In the genomic region with DNA sequence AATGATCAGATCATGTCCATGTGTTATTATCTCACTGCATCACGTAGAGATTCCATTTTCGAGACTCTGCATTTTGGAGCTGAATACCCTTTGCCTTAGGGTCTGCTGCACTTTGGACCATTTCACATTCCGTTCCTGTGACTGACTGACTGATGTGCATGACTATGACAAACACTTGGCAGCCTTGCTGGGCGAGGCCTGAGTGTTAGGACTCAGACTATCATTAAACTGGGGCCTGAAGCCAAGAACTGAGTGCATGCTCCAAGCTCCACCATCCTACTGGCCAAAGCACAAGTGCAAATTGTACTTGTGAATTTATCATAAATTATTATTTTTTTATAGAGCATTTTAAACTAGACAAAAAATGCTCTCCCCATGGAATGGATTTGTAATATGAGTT, we compare ENCODE assay signal across 16 mouse cellular contexts.
DNase-seq lines count a peak whose midpoint lies in the region; ATAC-seq and TF ChIP-seq lines count a peak whose summit lies in the region.
"Had no signal": no experiment of that assay in that cellular context is flagged by ENCODE, and none has a peak within 500 bp of the region (broad histone marks: within the 10 kb centered on the region; RNA-seq: fewer than 3 reads in every experiment).

No protein-coding gene starts in this region.

- TF ChIP-seq CTCF in kidney, adult 2 months (conservative IDR thresholded peaks at IDR 0.05; ENCODE audit: insufficient read depth, insufficient read length, low read depth, low read length) = no peak

- no peak overlapping the region for H3K27ac ChIP-seq in kidney, adult 2 months (ENCODE audit: insufficient read depth, low read depth, low read length)
- no peak overlapping the region for H3K27ac ChIP-seq in kidney, embryonic 15.5 days
- H3K27ac ChIP-seq: forebrain, embryonic 13.5 days; limb, embryonic 10.5 days; liver, embryonic 14.5 days; macrophage; midbrain, embryonic 12.5 days had no signal

- no peak for ATAC-seq in kidney, embryonic 15.5 days (replicated peaks; ENCODE audit: low FRiP score)
- no peak for ATAC-seq in monocyte, adult 5-6 weeks (replicated peaks; ENCODE audit: insufficient number of reproducible peaks, low FRiP score, low TSS enrichment, poor library complexity, severe bottlenecking)
- ATAC-seq: CD4-positive, CD25-positive, alpha-beta regulatory T cell, adult 4 months; forebrain, embryonic 13.5 days had no signal

- no peak overlapping the region for H3K4me2 ChIP-seq in kidney, embryonic 15.5 days
- H3K4me2 ChIP-seq: forebrain, embryonic 13.5 days; midbrain, embryonic 12.5 days had no signal

- no peaks in the 10 kb centered on the region for H3K27me3 ChIP-seq in kidney, adult 2 months (replicated peaks; ENCODE audit: control insufficient read depth, insufficient read depth, low read length)
- H3K27me3 ChIP-seq in kidney, embryonic 15.5 days = no peaks in the 10 kb centered on the region
- H3K27me3 ChIP-seq: forebrain, embryonic 13.5 days; midbrain, embryonic 12.5 days had no signal

- no peak overlapping the region for H3K4me3 ChIP-seq in kidney, adult 2 months (ENCODE audit: insufficient read depth, low read depth, low read length)
- no peak overlapping the region for H3K4me3 ChIP-seq in kidney, embryonic 15.5 days (replicated peaks)
- H3K4me3 ChIP-seq: forebrain, embryonic 13.5 days; limb, embryonic 10.5 days; midbrain, embryonic 12.5 days had no signal

- H3K36me3 ChIP-seq in kidney, adult 2 months (ENCODE audit: control insufficient read depth, insufficient read depth, low read length) = no peaks in the 10 kb centered on the region
- no peaks in the 10 kb centered on the region for H3K36me3 ChIP-seq in kidney, embryonic 15.5 days
- H3K36me3 ChIP-seq: limb, embryonic 10.5 days; midbrain, embryonic 12.5 days had no signal

- peak; percentile 89 for DNase-seq in kidney, adult 2 months
- peak; percentile 82 for DNase-seq in 3T3-L1 (ENCODE audit: low read depth, low spot score)
- DNase-seq in NIH3T3 (ENCODE audit: low read depth) = peak; percentile 18
- peak; percentile 17 to 19 for DNase-seq in heart, adult 9 months (ENCODE audit: low spot score in 2 of 2)
- DNase-seq in thymus, postnatal 14 days = no peak
- DNase-seq: adrenal gland, postnatal 14 days; cerebellum, adult 9-10 months; embryo, embryonic 11 days had no signal

- no peak for TF ChIP-seq POLR2A in kidney, adult 2 months (IDR thresholded peaks at IDR 0.05; ENCODE audit: low read depth, low read length)

- H3K9me3 ChIP-seq in kidney, embryonic 15.5 days (replicated peaks) = no peaks in the 10 kb centered on the region
- H3K9me3 ChIP-seq: forebrain, embryonic 13.5 days; limb, embryonic 10.5 days; midbrain, embryonic 12.5 days had no signal

- no peak overlapping the region for H3K9ac ChIP-seq in kidney, embryonic 15.5 days
- H3K9ac ChIP-seq: forebrain, embryonic 13.5 days; liver, embryonic 14.5 days; midbrain, embryonic 12.5 days had no signal

- H3K4me1 ChIP-seq in kidney, adult 2 months (ENCODE audit: control insufficient read depth, insufficient read depth, low read length) = no peaks in the 10 kb centered on the region
- no peaks in the 10 kb centered on the region for H3K4me1 ChIP-seq in kidney, embryonic 15.5 days
- H3K4me1 ChIP-seq: forebrain, embryonic 13.5 days; limb, embryonic 10.5 days; midbrain, embryonic 12.5 days had no signal

- 41% methylated on average over 4 of the region's 4 CpGs for WGBS in kidney, adult 2 months
- WGBS in kidney, embryonic 15.5 days = 77% methylated on average over 4 of the region's 4 CpGs
